Mouse (Mus musculus) limb, embryonic 11.5 days (tissue): ENCODE data around the gene Egfr. TPM values are rescaled to one million over a fixed set of nuclear protein-coding genes. Genes with fewer than 3 reads are reported as not detected.

Source experiments
- ATAC-seq: fragments of 200-750 bp; cut with Nextera tagmentation; 2 replicates; pipeline ENCODE4 v1.8.0; 2017; ENCODE audit warnings: low read depth; ENCODE audit not compliant: insufficient number of reproducible peaks, low FRiP score, low TSS enrichment
- DNase-seq: peaks from one replicate; pipeline ENCODE4 v3.0.0-alpha.2; 2015; ENCODE audit warnings: low spot score
- H3K27ac ChIP-seq: fragments of 300-500 bp; sonication (generic); replicated peaks from 2 replicates; pipeline ENCODE4 v1.5.1; 2014; ENCODE audit warnings: low read depth, mild to moderate bottlenecking, low read length
- H3K27me3 ChIP-seq: fragments of 300-500 bp; sonication (generic); 2 replicates; pipeline ENCODE4 v1.6.1; 2014; ENCODE audit warnings: mild to moderate bottlenecking, low read length, mixed read lengths; ENCODE audit not compliant: control insufficient read depth, insufficient read depth
- H3K36me3 ChIP-seq: fragments of 300-500 bp; sonication (generic); 2 replicates; pipeline ENCODE4 v1.6.1; 2014; ENCODE audit warnings: mild to moderate bottlenecking, low read length, moderate library complexity, mixed read lengths; ENCODE audit not compliant: control insufficient read depth, insufficient read depth
- H3K4me1 ChIP-seq: fragments of 300-500 bp; sonication (generic); 2 replicates; pipeline ENCODE4 v1.6.1; 2014; ENCODE audit warnings: low read length, mixed read lengths; ENCODE audit not compliant: control insufficient read depth, insufficient read depth
- H3K4me2 ChIP-seq: fragments of 300-500 bp; sonication (generic); 2 replicates; pipeline ENCODE4 v1.6.1; 2014; ENCODE audit warnings: low read depth, mild to moderate bottlenecking, moderate library complexity; ENCODE audit not compliant: severe bottlenecking
- H3K4me3 ChIP-seq: fragments of 300-500 bp; sonication (generic); 2 replicates; pipeline ENCODE4 v1.5.1; 2014; ENCODE audit warnings: low read depth, low read length
- H3K9ac ChIP-seq: fragments of 300-500 bp; sonication (generic); 2 replicates; pipeline ENCODE4 v1.6.1; 2014; ENCODE audit warnings: mild to moderate bottlenecking, low read length
- H3K9me3 ChIP-seq: fragments of 300-500 bp; sonication (generic); 2 replicates; pipeline ENCODE4 v1.6.1; 2016; ENCODE audit warnings: low read length; ENCODE audit not compliant: control insufficient read depth
- WGBS: fragments of 180-500 bp; shearing (Covaris S2); extraction: QIAGEN DNeasy Blood & Tissue Kit; methylation state at CpG from one replicate; pipeline ENCODE4 v1.1.7; 2014; 5-methylcytosine and 5-hydroxymethylcytosine counted together
- polyA plus RNA-seq: library from polyadenylated mRNA; unstranded; fragments of >200 nt; fragmentation: Nextera tagmentation; extraction: Ambion mirVana; gene quantifications from 2 replicates; pipeline ENCODE4 v1.2.1, GENCODE M21; 2014

Gene Egfr
- polyA plus RNA-seq, 1 experiment from 2014 or later = 2.6 TPM

- Histone ChIP-seq H3K9ac (no peak overlapping the region), H3K9me3 (no peaks in the 10 kb centered on the region), H3K27me3 (no peaks in the 10 kb centered on the region), H3K36me3 (no peaks in the 10 kb centered on the region), H3K27ac (no peak overlapping the region), H3K4me3 (no peak overlapping the region), H3K4me1 (no peaks in the 10 kb centered on the region), H3K4me2 (no peak overlapping the region)
- no peak for DNase-seq
- no peak for ATAC-seq
Measured at GRCm38 (mm10) chr11:16795012-16795411, 43.0 kb downstream of the Egfr start.

DNA sequence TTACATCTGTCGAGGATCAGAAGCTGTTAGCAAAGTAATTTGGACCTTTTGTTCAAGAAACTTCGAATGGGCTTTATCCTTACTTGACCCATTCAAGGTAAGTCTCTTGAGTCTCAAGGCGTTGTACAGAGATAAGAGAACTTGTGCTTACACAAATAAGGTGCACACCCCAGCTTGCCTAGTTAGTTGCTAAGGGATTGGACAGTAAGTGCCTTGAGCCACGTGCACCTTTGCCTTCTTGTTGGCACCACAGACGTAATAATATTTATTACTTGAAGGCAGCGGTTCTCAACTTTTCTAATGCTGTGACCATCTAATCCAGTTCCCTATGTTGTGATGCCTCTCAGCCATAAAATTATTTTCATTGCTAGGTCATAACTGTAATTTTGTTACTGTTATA lies 43.5 kb downstream of the Egfr start:
- no peak overlapping the region for H3K9ac ChIP-seq
- H3K36me3 ChIP-seq = no peaks in the 10 kb centered on the region
- no peak overlapping the region for H3K4me2 ChIP-seq
- H3K4me3 ChIP-seq = no peak overlapping the region
- no peaks in the 10 kb centered on the region for H3K4me1 ChIP-seq
- H3K27me3 ChIP-seq = no peaks in the 10 kb centered on the region
- DNase-seq = no peak
- whole genome bisulfite sequencing = 77% methylated on average over 6 of the region's 6 CpGs
- H3K9me3 ChIP-seq = no peaks in the 10 kb centered on the region
- no peak overlapping the region for H3K27ac ChIP-seq
- ATAC-seq = no peak

DNA sequence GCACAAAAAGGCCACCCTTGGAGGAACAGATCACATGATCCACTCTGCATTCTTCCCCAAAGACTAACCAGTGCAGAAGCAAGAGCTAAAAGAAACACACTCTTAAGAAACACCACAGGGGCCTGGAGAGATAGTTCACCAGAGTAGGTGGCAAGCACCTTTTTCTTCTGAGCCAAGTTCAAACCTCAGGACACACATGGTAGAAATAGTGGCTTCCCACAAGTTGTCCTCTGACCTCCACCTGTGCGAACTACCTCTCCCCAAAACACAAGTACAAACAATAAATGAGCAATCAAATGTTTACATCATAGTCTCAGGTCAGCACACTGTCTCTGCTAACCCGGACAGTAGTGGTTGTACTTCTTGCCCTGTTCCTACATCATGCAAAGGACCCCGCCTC lies 45.5 kb downstream of the Egfr start:
- Histone ChIP-seq H3K9ac (no peak overlapping the region), H3K9me3 (no peaks in the 10 kb centered on the region), H3K27me3 (no peaks in the 10 kb centered on the region), H3K4me2 (no peak overlapping the region), H3K36me3 (no peaks in the 10 kb centered on the region), H3K4me3 (no peak overlapping the region), H3K4me1 (no peaks in the 10 kb centered on the region), H3K27ac (no peak overlapping the region)
- 83% methylated on average over 3 of the region's 3 CpGs for WGBS
- DNase-seq (no peak), ATAC-seq (no peak)

DNA sequence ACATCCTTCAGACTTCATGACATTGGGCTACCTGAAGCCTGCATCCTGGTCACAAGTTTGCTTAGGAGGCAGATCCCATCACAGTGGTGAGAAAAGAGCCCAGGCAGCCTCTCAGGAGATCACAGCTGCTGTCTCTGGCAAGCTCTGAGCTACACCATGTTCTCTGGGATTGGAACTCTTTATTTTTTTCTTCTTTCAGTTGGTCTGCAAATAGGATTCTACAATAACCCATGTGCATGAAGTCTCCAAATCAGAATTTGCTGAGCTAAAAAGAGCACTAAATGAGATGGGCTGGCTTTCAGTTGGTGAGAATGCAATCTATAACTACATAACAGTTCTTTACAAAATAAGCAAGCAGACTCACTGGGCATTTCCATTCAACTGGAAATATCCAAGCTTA lies 46.1 kb downstream of the Egfr start:
- H3K27ac ChIP-seq = no peak overlapping the region
- no peak overlapping the region for H3K4me2 ChIP-seq
- H3K27me3 ChIP-seq = no peaks in the 10 kb centered on the region
- no peaks in the 10 kb centered on the region for H3K4me1 ChIP-seq
- no peak overlapping the region for H3K4me3 ChIP-seq
- no peak overlapping the region for H3K9ac ChIP-seq
- H3K36me3 ChIP-seq = no peaks in the 10 kb centered on the region
- H3K9me3 ChIP-seq = no peaks in the 10 kb centered on the region
- ATAC-seq (no peak), DNase-seq (no peak)

DNA sequence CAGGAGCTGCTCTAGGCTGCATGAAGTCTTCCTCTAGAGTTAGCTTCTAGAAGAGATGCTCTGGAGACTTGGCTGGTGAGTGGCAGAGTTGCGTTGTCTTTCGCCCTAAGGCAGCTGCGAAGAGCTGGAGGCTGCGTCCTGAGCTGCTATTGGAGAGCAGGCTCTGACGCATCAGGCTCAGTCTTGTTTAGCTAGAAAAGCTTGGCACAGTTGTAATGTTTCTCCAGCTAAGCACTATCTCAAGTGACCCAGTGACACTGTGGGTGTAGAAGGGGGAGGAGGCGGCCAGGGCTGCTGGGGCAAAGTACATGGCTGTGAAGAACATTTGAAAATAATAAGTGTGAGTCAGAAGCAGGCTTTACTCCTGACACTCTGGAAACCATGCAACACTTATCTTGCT lies 48.5 kb downstream of the Egfr start:
- Histone ChIP-seq H3K4me2 (no peak overlapping the region), H3K27me3 (no peaks in the 10 kb centered on the region), H3K27ac (no peak overlapping the region), H3K4me1 (no peaks in the 10 kb centered on the region), H3K9me3 (no peaks in the 10 kb centered on the region), H3K36me3 (no peaks in the 10 kb centered on the region), H3K4me3 (no peak overlapping the region), H3K9ac (no peak overlapping the region)
- ATAC-seq = no peak
- 86% methylated on average over 6 of the region's 6 CpGs for WGBS
- no peak for DNase-seq

DNA sequence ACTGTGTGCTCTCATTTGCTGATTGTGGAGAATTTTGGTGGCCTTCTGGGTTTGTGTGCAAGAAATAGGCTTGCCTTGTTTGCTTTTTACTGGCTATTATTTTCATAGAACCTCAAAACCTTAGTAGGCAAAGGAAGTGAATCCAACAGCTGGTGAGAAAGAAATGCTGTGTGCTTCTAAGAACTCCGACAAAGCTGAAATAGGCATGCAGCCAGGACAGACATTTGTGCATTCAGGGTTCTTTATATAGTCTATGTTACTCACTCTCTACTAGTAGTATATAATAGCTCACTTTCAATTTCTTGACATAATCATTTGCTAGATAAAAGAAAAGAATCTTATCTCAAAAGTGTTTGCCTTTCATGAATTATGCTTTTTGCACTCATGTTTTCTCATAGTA lies 50.7 kb downstream of the Egfr start:
- ATAC-seq (no peak), DNase-seq (no peak)
- Histone ChIP-seq H3K27ac (no peak overlapping the region), H3K9ac (no peak overlapping the region), H3K4me1 (no peaks in the 10 kb centered on the region), H3K27me3 (no peaks in the 10 kb centered on the region), H3K4me2 (no peak overlapping the region), H3K4me3 (no peak overlapping the region), H3K36me3 (no peaks in the 10 kb centered on the region), H3K9me3 (no peaks in the 10 kb centered on the region)
- 92% methylated on average over 1 of the region's 1 CpGs for WGBS

GRCm38 (mm10) chr11:16804016-16804415 lies 52.0 kb downstream of the Egfr start:
- Histone ChIP-seq H3K27me3 (no peaks in the 10 kb centered on the region), H3K9ac (no peak overlapping the region), H3K36me3 (no peaks in the 10 kb centered on the region), H3K4me1 (no peaks in the 10 kb centered on the region), H3K4me3 (no peak overlapping the region), H3K9me3 (no peaks in the 10 kb centered on the region), H3K27ac (no peak overlapping the region), H3K4me2 (no peak overlapping the region)
- WGBS = 84% methylated on average over 2 of the region's 2 CpGs
- no peak for ATAC-seq
- no peak for DNase-seq

- 90% methylated on average over 4 of the region's 4 CpGs for WGBS
- Histone ChIP-seq H3K9me3 (no peaks in the 10 kb centered on the region), H3K4me3 (no peak overlapping the region), H3K4me1 (peaks cover 11% of the 10 kb centered on the region), H3K4me2 (no peak overlapping the region), H3K27me3 (no peaks in the 10 kb centered on the region), H3K9ac (no peak overlapping the region), H3K27ac (no peak overlapping the region), H3K36me3 (no peaks in the 10 kb centered on the region)
- no peak for DNase-seq
- ATAC-seq = no peak
Measured at GRCm38 (mm10) chr11:16805886-16806285, 53.9 kb downstream of the Egfr start.

GRCm38 (mm10) chr11:16809161-16809967 lies 57.4 kb downstream of the Egfr start:
- no peak overlapping the region for H3K4me3 ChIP-seq
- WGBS = 77% methylated on average over 9 of the region's 9 CpGs
- H3K4me1 ChIP-seq = peaks cover 11% of the 10 kb centered on the region
- no peak for ATAC-seq
- no peak overlapping the region for H3K9ac ChIP-seq
- no peak overlapping the region for H3K4me2 ChIP-seq
- no peaks in the 10 kb centered on the region for H3K36me3 ChIP-seq
- H3K9me3 ChIP-seq = no peaks in the 10 kb centered on the region
- no peak overlapping the region for H3K27ac ChIP-seq
- no peak for DNase-seq
- no peaks in the 10 kb centered on the region for H3K27me3 ChIP-seq
